Mouse (Mus musculus) testis, adult 2 months (tissue): ENCODE measurements around the gene H2-Eb1.

ENCODE experiments used
- CTCF ChIP-seq: fragments of 200-500 bp; IDR thresholded peaks from 2 replicates; pipeline ENCODE4 v1.5.1; 2012; ENCODE audit warnings: low read depth, mild to moderate bottlenecking, inconsistent platforms, low read length, moderate library complexity; ENCODE audit not compliant: control insufficient read depth, insufficient read depth, insufficient replicate concordance
- POLR2A ChIP-seq: fragments of 200-500 bp; IDR thresholded peaks from 2 replicates; pipeline ENCODE4 v1.6.1; 2012; ENCODE audit warnings: low read depth, mild to moderate bottlenecking, inconsistent platforms, low read length, moderate library complexity; ENCODE audit not compliant: control insufficient read depth

GRCm38 (mm10) chr17:34257594-34258375 is 47.9 kb upstream of the H2-Eb1 start, which contains the start of gene H2-Ab1:
- no peak for TF ChIP-seq CTCF
- TF ChIP-seq POLR2A: no peak
